Mouse (Mus musculus) bone marrow, adult 2 months (tissue): Measurements from ENCODE around the gene 9930111J21Rik2.
"Not testable (repeated sequence)": the region's sequence is repeated elsewhere in the genome, so short reads cannot be mapped to it uniquely, and the experiment has no call there.

Source experiments
- CTCF ChIP-seq: fragments of 200-500 bp; IDR thresholded peaks from 2 replicates; pipeline ENCODE4 v1.5.1; 2011; ENCODE audit warnings: low read length, control low read depth; ENCODE audit not compliant: control insufficient read depth, insufficient read depth
- POLR2A ChIP-seq: fragments of 200-500 bp; IDR thresholded peaks from 2 replicates; pipeline ENCODE4 v1.6.1; 2011; ENCODE audit warnings: low read depth, mild to moderate bottlenecking, control low read depth, low read length, borderline replicate concordance; ENCODE audit not compliant: control insufficient read depth

- not testable (repeated sequence) for TF ChIP-seq POLR2A, CTCF
Observed at GRCm38 (mm10) chr11:48989981-48990380, 61.1 kb downstream of the 9930111J21Rik2 start.
